Mouse (Mus musculus) inflammation-experienced regulatory T-cells, adult 6 months (primary cell): ENCODE measurements around the gene 1700057G04Rik. TPM values are rescaled to one million over a fixed set of nuclear protein-coding genes. Genes with fewer than 3 reads are reported as not detected.

ENCODE experiments used
- ATAC-seq: one replicate; pipeline ENCODE4 v1.8.0; 2017
- polyA plus RNA-seq, 3 experiments: library from polyadenylated mRNA; unstranded; fragments of 100-300 nt; shearing (Covaris generic); gene quantifications; one replicate each; pipeline ENCODE4 v1.2.1; 2017

1700057G04Rik gene
- polyA plus RNA-seq, 3 experiments from 2014 or later, result 0.50 TPM; not detected in 2

GRCm38 (mm10) chr9:92387404-92387803, 78.2 kb downstream of the 1700057G04Rik start:
- no peak for ATAC-seq

GRCm38 (mm10) chr9:92402628-92403027, 93.5 kb downstream of the 1700057G04Rik start:
- no peak for ATAC-seq

Other genes with a start within 250 kb of the 1700057G04Rik start
- not detected for gene Plscr5, start 116.4 kb upstream of the 1700057G04Rik start, polyA plus RNA-seq
- 100 to 1,000 TPM in 2 of 3 experiments, 10 to 100 TPM in 1; 87.2 to 159 (median 107) TPM for gene Plscr1, start 59.6 kb upstream of the 1700057G04Rik start, polyA plus RNA-seq
- not detected for gene Plscr2, start 33.8 kb upstream of the 1700057G04Rik start, polyA plus RNA-seq
- gene Plscr4, start 148.0 kb downstream of the 1700057G04Rik start, polyA plus RNA-seq, result 1 to 10 TPM; 3.0 to 4.1 (median 3.3) TPM
- 1 to 10 TPM; 2.9 to 8.6 (median 3.7) TPM for gene Plod2, start 232.8 kb downstream of the 1700057G04Rik start, polyA plus RNA-seq